ENCODE assay signal across 10 mouse cellular contexts in genomic region chr9:107255596-107255995, GRCm38 (mm10). TPM values are rescaled to one million over a fixed set of nuclear protein-coding genes. Genes with fewer than 3 reads are reported as not detected.
DNase-seq lines count a peak whose midpoint lies in the region; ATAC-seq lines count a peak whose summit lies in the region.
"Had no signal": no experiment of that assay in that cellular context is flagged by ENCODE, and none has a peak within 500 bp of the region (broad histone marks: within the 10 kb centered on the region; RNA-seq: fewer than 3 reads in every experiment).

No protein-coding gene starts in this region.

- peak; percentile 75 for DNase-seq in left cerebral cortex, postnatal 4 days
- DNase-seq in left cerebral cortex, adult 11 months (ENCODE audit: low spot score): no peak
- peak; percentile 71 to 72 for DNase-seq in cerebellum, postnatal 14 days
- no peak for DNase-seq in lung, postnatal 36 days
- no peak for DNase-seq in adrenal gland, postnatal 10 days
- DNase-seq: liver had no signal

- peak overlapping the region; percentile 60 for H3K27ac ChIP-seq in hindbrain, embryonic 16.5 days (ENCODE audit: low read depth, low read length)

- peak; percentile 32 for ATAC-seq in hindbrain, embryonic 16.5 days
- no peak for ATAC-seq in frontal cortex, adult (ENCODE audit: low TSS enrichment)

- 28% methylated on average over 3 of the region's 3 CpGs for WGBS in hindbrain, embryonic 16.5 days

- no peak overlapping the region for H3K4me2 ChIP-seq in hindbrain, embryonic 16.5 days (ENCODE audit: low read length)

- H3K4me3 ChIP-seq in hindbrain, embryonic 16.5 days (ENCODE audit: low read length): no peak overlapping the region
- H3K4me3 ChIP-seq: heart, embryonic 15.5 days had no signal

- no peaks in the 10 kb centered on the region for H3K9me3 ChIP-seq in hindbrain, embryonic 16.5 days (ENCODE audit: control insufficient read depth, low read length)
- H3K9me3 ChIP-seq: G1E; heart, embryonic 15.5 days had no signal

- no peaks in the 10 kb centered on the region for H3K27me3 ChIP-seq in hindbrain, embryonic 16.5 days (replicated peaks; ENCODE audit: control insufficient read depth, insufficient read depth, low read length)
- H3K27me3 ChIP-seq: heart, embryonic 15.5 days had no signal

- no peak overlapping the region for H3K9ac ChIP-seq in hindbrain, embryonic 16.5 days (ENCODE audit: low read depth, low read length)
- H3K9ac ChIP-seq: heart, embryonic 15.5 days had no signal

- no peaks in the 10 kb centered on the region for H3K36me3 ChIP-seq in hindbrain, embryonic 16.5 days (ENCODE audit: control insufficient read depth, insufficient read depth, low read length)
- H3K36me3 ChIP-seq: heart, embryonic 15.5 days had no signal

- intact Hi-C loops in left cerebral cortex, postnatal 4 days (cut with DNase I): no loop called here

- H3K4me1 ChIP-seq in hindbrain, embryonic 16.5 days (ENCODE audit: control insufficient read depth, insufficient read depth, low read depth, low read length): peaks cover 35% of the 10 kb centered on the region

RNA-seq across cellular contexts. Expression of gene Dock3, which starts 23.9 kb away (rescaled TPM):
- 100 to 1,000 TPM; 159 to 181 TPM for total RNA-seq in left cerebral cortex, postnatal 4 days (2021)
- polyA plus RNA-seq in hindbrain, embryonic 16.5 days (2015; fragmentation: Nextera tagmentation; extraction: Ambion mirVana): 14.4 and 15.7 TPM in 2 replicates
- 1 to 10 TPM; 3.3 to 4.5 TPM for total RNA-seq in adrenal gland, postnatal 10 days (2021)
- polyA plus RNA-seq: G1E had no signal

RNA-seq across cellular contexts. Expression of gene Mapkapk3, which starts 34.1 kb away (rescaled TPM):
- total RNA-seq in left cerebral cortex, postnatal 4 days (2021): 1 to 10 TPM; 3.3 to 4.8 TPM
- polyA plus RNA-seq in hindbrain, embryonic 16.5 days (2015; fragmentation: Nextera tagmentation; extraction: Ambion mirVana): 3.2 TPM in 2 replicates
- 10 to 100 TPM; 28.6 to 29.5 TPM for total RNA-seq in adrenal gland, postnatal 10 days (2021)

RNA-seq across cellular contexts. Expression of gene Cish, which starts 40.2 kb away (rescaled TPM):
- total RNA-seq in left cerebral cortex, postnatal 4 days (2021): 10 to 100 TPM; 16.4 to 17.5 TPM
- polyA plus RNA-seq in hindbrain, embryonic 16.5 days (2015; fragmentation: Nextera tagmentation; extraction: Ambion mirVana): 10.9 and 13.7 TPM in 2 replicates
- total RNA-seq in adrenal gland, postnatal 10 days (2021): 10 to 100 TPM; 36.9 to 45.3 TPM

Comparison
In these comparisons a context has a peak if more than half of its experiments do, and no peak if none do; other contexts are left out.
1. DNase-seq: peak in left cerebral cortex, postnatal 4 days (single experiment) and cerebellum, postnatal 14 days (2 of 2); none in left cerebral cortex, adult 11 months (single experiment), lung, postnatal 36 days (single experiment) and adrenal gland, postnatal 10 days (single experiment).
2. RNA of gene Dock3, which starts 23.9 kb away (total RNA-seq): 159 to 181 TPM in left cerebral cortex, postnatal 4 days; 3.3 to 4.5 TPM in adrenal gland, postnatal 10 days; every median in the first group is over 10 times any median in the second.
3. RNA of gene Mapkapk3, which starts 34.1 kb away (total RNA-seq): 28.6 to 29.5 TPM in adrenal gland, postnatal 10 days; 3.3 to 4.8 TPM in left cerebral cortex, postnatal 4 days; every median in the first group is over 4 times any median in the second.